In genomic region chr5:64690148-64690547, GRCm38 (mm10) we compare ENCODE assay signal across 17 mouse cellular contexts.
"Had no signal": no experiment of that assay in that cellular context is flagged by ENCODE, and none has a peak within 500 bp of the region (broad histone marks: within the 10 kb centered on the region; RNA-seq: fewer than 3 reads in every experiment).

No protein-coding gene starts in this region.

- H3K4me3 ChIP-seq: kidney, embryonic 15.5 days; left cerebral cortex, adult 2 months; midbrain, embryonic 13.5 days; myocyte; neural tube, embryonic 13.5 days had no signal

- H3K36me3 ChIP-seq: kidney, embryonic 15.5 days; midbrain, embryonic 13.5 days; neural tube, embryonic 13.5 days had no signal

- H3K9me3 ChIP-seq: kidney, embryonic 15.5 days; midbrain, embryonic 13.5 days; neural tube, embryonic 13.5 days had no signal

- H3K4me1 ChIP-seq: midbrain, embryonic 13.5 days; neural tube, embryonic 13.5 days had no signal

- H3K27me3 ChIP-seq: kidney, embryonic 15.5 days; midbrain, embryonic 13.5 days; neural tube, embryonic 13.5 days had no signal

- DNase-seq: kidney, adult 11 months; kidney, adult 8-10 months; kidney, postnatal 10 days; kidney, postnatal 36 days; layer of hippocampus, postnatal 36 days; lung, embryonic 14.5 days; thymus, adult 18-20 months; thymus, postnatal 36 days had no signal

- H3K27ac ChIP-seq: kidney, embryonic 15.5 days; left cerebral cortex, adult 2 months; liver, embryonic 14.5 days; macrophage; midbrain, embryonic 13.5 days; neural tube, embryonic 13.5 days had no signal

- ATAC-seq: lung, postnatal 0 days; midbrain, embryonic 13.5 days; midbrain, embryonic 16.5 days had no signal

- H3K4me2 ChIP-seq: kidney, embryonic 15.5 days; lung, embryonic 14.5 days; midbrain, embryonic 13.5 days; neural tube, embryonic 13.5 days had no signal

- H3K9ac ChIP-seq: kidney, embryonic 15.5 days; liver, embryonic 14.5 days; lung, embryonic 14.5 days; midbrain, embryonic 13.5 days; neural tube, embryonic 13.5 days had no signal
